Mouse (Mus musculus) left cerebral cortex, postnatal 10 days (tissue): ENCODE measurements around the gene Meis1. TPM values are rescaled to one million over a fixed set of nuclear protein-coding genes. Genes with fewer than 3 reads are reported as not detected.

Experiments used
- DNase-seq, 2 experiments: peaks; one replicate each; pipeline ENCODE4 v3.0.0; 2021 to 2022; ENCODE audit warnings: low spot score in 2 of 2, mixed read lengths in 1 of 2; ENCODE audit errors: extremely low spot score in 1 of 2
- intact Hi-C: fragments of 180-260 bp; cut with DNase I; formaldehyde crosslinking; loops from one replicate; pipeline ENCODE4 v1.15.1; 2025
- total RNA-seq, 2 experiments: library from RNA; stranded (reverse); gene quantifications; 2 replicates each; pipeline ENCODE4 v1.2.3; 2021

Meis1 gene
- total RNA-seq, 2 experiments from 2014 or later, result 4.0 to 6.9 TPM

- intact Hi-C loops, result no loop called here
- no peak for DNase-seq
Measured at GRCm38 (mm10) chr11:19005913-19006693, 12.7 kb downstream of the Meis1 start.

- DNase-seq, result no peak
- intact Hi-C loops, result no loop called here
Measured at GRCm38 (mm10) chr11:19005007-19005912, 13.5 kb downstream of the Meis1 start.

- intact Hi-C loops, result no loop called here
- no peak for DNase-seq
Measured at GRCm38 (mm10) chr11:19003066-19003465, 15.7 kb downstream of the Meis1 start.

GRCm38 (mm10) chr11:18996767-18997166 lies 22.0 kb downstream of the Meis1 start:
- DNase-seq, result no peak
- intact Hi-C loops, result no loop called here

- intact Hi-C loops, result no loop called here
- DNase-seq, result no peak
Measured at GRCm38 (mm10) chr11:18996289-18996688, 22.5 kb downstream of the Meis1 start.

- intact Hi-C loops, result no loop called here
- DNase-seq, result no peak
Measured at GRCm38 (mm10) chr11:18992796-18993195, 26.0 kb downstream of the Meis1 start.

- no peak for DNase-seq
- intact Hi-C loops, result no loop called here
Measured at GRCm38 (mm10) chr11:18990244-18990677, 28.5 kb downstream of the Meis1 start.

- intact Hi-C loops, result no loop called here
- DNase-seq, result no peak
Measured at GRCm38 (mm10) chr11:18989669-18990243, 29.0 kb downstream of the Meis1 start.

- no peak for DNase-seq
- intact Hi-C loops, result no loop called here
Measured at GRCm38 (mm10) chr11:18988637-18989263, 30.0 kb downstream of the Meis1 start.

- DNase-seq, result no peak
- intact Hi-C loops, result no loop called here
Measured at GRCm38 (mm10) chr11:18983813-18984212, 35.0 kb downstream of the Meis1 start.

- no peak for DNase-seq
- intact Hi-C loops, result no loop called here
Measured at GRCm38 (mm10) chr11:18983294-18983693, 35.5 kb downstream of the Meis1 start.

GRCm38 (mm10) chr11:18982331-18982730 lies 36.5 kb downstream of the Meis1 start:
- DNase-seq, result no peak
- intact Hi-C loops, result no loop called here

GRCm38 (mm10) chr11:18981367-18981766 lies 37.4 kb downstream of the Meis1 start:
- no peak for DNase-seq
- intact Hi-C loops, result no loop called here

GRCm38 (mm10) chr11:18980615-18981014 lies 38.2 kb downstream of the Meis1 start:
- intact Hi-C loops, result no loop called here
- no peak for DNase-seq

GRCm38 (mm10) chr11:18975087-18975486 lies 43.7 kb downstream of the Meis1 start:
- intact Hi-C loops, result no loop called here
- no peak for DNase-seq

- no peak for DNase-seq
- intact Hi-C loops, result no loop called here
Measured at GRCm38 (mm10) chr11:18973808-18974207, 45.0 kb downstream of the Meis1 start.

- DNase-seq, result no peak
- intact Hi-C loops, result no loop called here
Measured at GRCm38 (mm10) chr11:18972968-18973367, 45.8 kb downstream of the Meis1 start.

- intact Hi-C loops, result no loop called here
- DNase-seq, result no peak
Measured at GRCm38 (mm10) chr11:18971551-18971950, 47.2 kb downstream of the Meis1 start.

- no peak for DNase-seq
- intact Hi-C loops, result no loop called here
Measured at GRCm38 (mm10) chr11:18969920-18970336, 48.9 kb downstream of the Meis1 start.
